Mouse (Mus musculus) T-cell, adult 2 months (primary cell): Measurements from ENCODE around the gene Rgma.

ENCODE experiments used
- DNase-seq: peaks from one replicate; pipeline ENCODE4 v3.0.0; 2022; ENCODE audit warnings: low spot score

The Rgma gene

GRCm38 (mm10) chr7:73400051-73400916 is 25.0 kb downstream of the Rgma start:
- no peak for DNase-seq

GRCm38 (mm10) chr7:73402106-73402505 is 26.8 kb downstream of the Rgma start:
- DNase-seq, result no peak

GRCm38 (mm10) chr7:73402671-73403070 is 27.4 kb downstream of the Rgma start:
- no peak for DNase-seq

GRCm38 (mm10) chr7:73403538-73403937 is 28.2 kb downstream of the Rgma start:
- DNase-seq, result no peak

- DNase-seq, result no peak
These were observed 30.2 kb downstream of the Rgma start for GRCm38 (mm10) chr7:73405550-73405949.

GRCm38 (mm10) chr7:73411523-73411922 is 36.2 kb downstream of the Rgma start:
- DNase-seq, result no peak

GRCm38 (mm10) chr7:73411986-73412385 is 36.7 kb downstream of the Rgma start:
- no peak for DNase-seq

GRCm38 (mm10) chr7:73412419-73412818 is 37.1 kb downstream of the Rgma start:
- no peak for DNase-seq

GRCm38 (mm10) chr7:73414192-73414591 is 38.9 kb downstream of the Rgma start:
- no peak for DNase-seq

- no peak for DNase-seq
These were observed 44.1 kb downstream of the Rgma start for GRCm38 (mm10) chr7:73419375-73419774.

GRCm38 (mm10) chr7:73420827-73421226 is 45.5 kb downstream of the Rgma start:
- DNase-seq, result no peak

- DNase-seq, result no peak
These were observed 46.1 kb downstream of the Rgma start for GRCm38 (mm10) chr7:73421278-73422015.

- peak; percentile 37 for DNase-seq
These were observed 47.2 kb downstream of the Rgma start for GRCm38 (mm10) chr7:73422223-73423113.

- no peak for DNase-seq
These were observed 47.9 kb downstream of the Rgma start for GRCm38 (mm10) chr7:73423236-73423635.

GRCm38 (mm10) chr7:73424243-73424642 is 48.9 kb downstream of the Rgma start:
- DNase-seq, result no peak

- DNase-seq, result no peak
These were observed 49.4 kb downstream of the Rgma start for GRCm38 (mm10) chr7:73424705-73425104.

GRCm38 (mm10) chr7:73425451-73425850 is 50.1 kb downstream of the Rgma start:
- no peak for DNase-seq

- DNase-seq, result no peak
These were observed 50.9 kb downstream of the Rgma start for GRCm38 (mm10) chr7:73426235-73426634.

GRCm38 (mm10) chr7:73426752-73427386 is 51.6 kb downstream of the Rgma start:
- DNase-seq, result no peak

GRCm38 (mm10) chr7:73427794-73428193 is 52.5 kb downstream of the Rgma start:
- no peak for DNase-seq

- no peak for DNase-seq
These were observed 53.2 kb downstream of the Rgma start for GRCm38 (mm10) chr7:73428525-73428924.
